Comparison of ENCODE assay signal across 18 mouse cellular contexts in genomic region chr11:44593016-44593415, GRCm38 (mm10).
"Had no signal": no experiment of that assay in that cellular context is flagged by ENCODE, and none has a peak within 500 bp of the region (broad histone marks: within the 10 kb centered on the region; RNA-seq: fewer than 3 reads in every experiment).

No protein-coding gene starts in this region.

- ATAC-seq: midbrain, embryonic 16.5 days had no signal

- H3K9ac ChIP-seq: lung, embryonic 14.5 days; midbrain, embryonic 12.5 days; neural tube, embryonic 13.5 days; neural tube, embryonic 15.5 days; stomach, embryonic 15.5 days had no signal

- H3K27ac ChIP-seq: midbrain, embryonic 10.5 days; midbrain, embryonic 12.5 days; neural tube, embryonic 13.5 days; neural tube, embryonic 15.5 days; stomach, embryonic 15.5 days; stomach, postnatal 0 days had no signal

- H3K36me3 ChIP-seq: midbrain, embryonic 10.5 days; midbrain, embryonic 12.5 days; neural tube, embryonic 13.5 days; neural tube, embryonic 15.5 days; stomach, embryonic 15.5 days had no signal

- H3K27me3 ChIP-seq: midbrain, embryonic 12.5 days; neural tube, embryonic 13.5 days; neural tube, embryonic 15.5 days; stomach, embryonic 15.5 days had no signal

- H3K4me1 ChIP-seq: midbrain, embryonic 10.5 days; midbrain, embryonic 12.5 days; neural tube, embryonic 15.5 days; stomach, embryonic 15.5 days had no signal

- H3K9me3 ChIP-seq: midbrain, embryonic 10.5 days; midbrain, embryonic 12.5 days; neural tube, embryonic 13.5 days; neural tube, embryonic 15.5 days; stomach, embryonic 15.5 days had no signal

- DNase-seq: lung, adult 18-20 months; lung, embryonic 14.5 days; lung, postnatal 10 days; lung, postnatal 4 days; midbrain, embryonic 14.5 days; retina, postnatal 1 day; right cerebral cortex, adult 18-20 months; right cerebral cortex, postnatal 14 days; thymus, postnatal 14 days; thymus, postnatal 36 days had no signal

- H3K4me2 ChIP-seq: lung, embryonic 14.5 days; midbrain, embryonic 12.5 days; neural tube, embryonic 13.5 days; neural tube, embryonic 15.5 days; stomach, embryonic 15.5 days had no signal

- H3K4me3 ChIP-seq: midbrain, embryonic 10.5 days; midbrain, embryonic 12.5 days; myocyte; neural tube, embryonic 13.5 days; neural tube, embryonic 15.5 days; stomach, embryonic 15.5 days had no signal
